Mouse (Mus musculus): ENCODE data around the gene Tubb4a. TPM values are rescaled to one million over a fixed set of nuclear protein-coding genes. Genes with fewer than 3 reads are reported as not detected.
"Not testable (repeated sequence)": the region's sequence is repeated elsewhere in the genome, so short reads cannot be mapped to it uniquely, and the experiment has no call there.

The Tubb4a gene
- polyA plus RNA-seq (2011; ENCODE audit: insufficient read length, low read depth, missing spikeins) = 0.95 and 1.7 TPM in 2 replicates

GRCm38 (mm10) chr17:57087049-57087832, at the start of gene Tubb4a:
Gene Tubb4a, minus strand, starts transcription at chr17:57087782.
- peak within 1 kb of the TSS; percentile 24; the same call in 1 of the 2 replicates for H3K4me3 ChIP-seq (ENCODE audit: insufficient read depth, low read length)
- no peaks in the 10 kb centered on the region for H3K4me1 ChIP-seq (ENCODE audit: control insufficient read depth, insufficient read depth, low read length)
- no peak for TF ChIP-seq POLR2A (IDR thresholded peaks at IDR 0.05; ENCODE audit: low read depth, low read length)
- no peak for TF ChIP-seq CTCF (IDR thresholded peaks at IDR 0.05; ENCODE audit: borderline replicate concordance, insufficient read depth, low read length)
- no peak within 1 kb of the TSS for H3K27ac ChIP-seq (ENCODE audit: insufficient read depth, low read length)

- Histone ChIP-seq H3K4me1 (ENCODE audit: control insufficient read depth, insufficient read depth, low read length) (no peaks in the 10 kb centered on the region), H3K27ac (ENCODE audit: insufficient read depth, low read length) (no peak overlapping the region), H3K4me3 (ENCODE audit: insufficient read depth, low read length) (no peak overlapping the region)
- TF ChIP-seq POLR2A (IDR thresholded peaks at IDR 0.05; ENCODE audit: low read depth, low read length) = no peak
- no peak for TF ChIP-seq CTCF (IDR thresholded peaks at IDR 0.05; ENCODE audit: borderline replicate concordance, insufficient read depth, low read length)
Observed at GRCm38 (mm10) chr17:57135635-57136034, 48.1 kb upstream of the Tubb4a start.

- Histone ChIP-seq H3K4me3 (ENCODE audit: insufficient read depth, low read length) (no peak overlapping the region), H3K4me1 (ENCODE audit: control insufficient read depth, insufficient read depth, low read length) (no peaks in the 10 kb centered on the region), H3K27ac (ENCODE audit: insufficient read depth, low read length) (no peak overlapping the region)
- TF ChIP-seq POLR2A (IDR thresholded peaks at IDR 0.05; ENCODE audit: low read depth, low read length) (no peak), CTCF (IDR thresholded peaks at IDR 0.05; ENCODE audit: borderline replicate concordance, insufficient read depth, low read length) (no peak)
Observed at GRCm38 (mm10) chr17:57134693-57135092, 47.1 kb upstream of the Tubb4a start.

GRCm38 (mm10) chr17:57134021-57134420, 46.4 kb upstream of the Tubb4a start:
- not testable (repeated sequence) for H3K27ac ChIP-seq (ENCODE audit: insufficient read depth, low read length); H3K4me3 ChIP-seq (ENCODE audit: insufficient read depth, low read length); H3K4me1 ChIP-seq (ENCODE audit: control insufficient read depth, insufficient read depth, low read length)

- Histone ChIP-seq H3K4me1 (ENCODE audit: control insufficient read depth, insufficient read depth, low read length) (no peaks in the 10 kb centered on the region), H3K4me3 (ENCODE audit: insufficient read depth, low read length) (no peak overlapping the region), H3K27ac (ENCODE audit: insufficient read depth, low read length) (no peak overlapping the region)
- TF ChIP-seq POLR2A (IDR thresholded peaks at IDR 0.05; ENCODE audit: low read depth, low read length) = no peak
- TF ChIP-seq CTCF (IDR thresholded peaks at IDR 0.05; ENCODE audit: borderline replicate concordance, insufficient read depth, low read length) = no peak
Observed at GRCm38 (mm10) chr17:57131793-57132192, 44.2 kb upstream of the Tubb4a start.

- Histone ChIP-seq H3K4me3 (ENCODE audit: insufficient read depth, low read length) (no peak overlapping the region), H3K27ac (ENCODE audit: insufficient read depth, low read length) (no peak overlapping the region), H3K4me1 (ENCODE audit: control insufficient read depth, insufficient read depth, low read length) (no peaks in the 10 kb centered on the region)
- no peak for TF ChIP-seq CTCF (IDR thresholded peaks at IDR 0.05; ENCODE audit: borderline replicate concordance, insufficient read depth, low read length)
- no peak for TF ChIP-seq POLR2A (IDR thresholded peaks at IDR 0.05; ENCODE audit: low read depth, low read length)
Observed at GRCm38 (mm10) chr17:57125853-57126622, 38.5 kb upstream of the Tubb4a start.

- Histone ChIP-seq H3K4me3 (ENCODE audit: insufficient read depth, low read length) (no peak overlapping the region), H3K4me1 (ENCODE audit: control insufficient read depth, insufficient read depth, low read length) (no peaks in the 10 kb centered on the region), H3K27ac (ENCODE audit: insufficient read depth, low read length) (no peak overlapping the region)
- TF ChIP-seq CTCF (IDR thresholded peaks at IDR 0.05; ENCODE audit: borderline replicate concordance, insufficient read depth, low read length) (no peak), POLR2A (IDR thresholded peaks at IDR 0.05; ENCODE audit: low read depth, low read length) (no peak)
Observed at GRCm38 (mm10) chr17:57124792-57125191, 37.2 kb upstream of the Tubb4a start.

GRCm38 (mm10) chr17:57123192-57124118, 35.9 kb upstream of the Tubb4a start:
- H3K4me3 ChIP-seq (ENCODE audit: insufficient read depth, low read length) = no peak overlapping the region
- TF ChIP-seq CTCF (IDR thresholded peaks at IDR 0.05; ENCODE audit: borderline replicate concordance, insufficient read depth, low read length) (no peak), POLR2A (IDR thresholded peaks at IDR 0.05; ENCODE audit: low read depth, low read length) (no peak)
- H3K27ac ChIP-seq (ENCODE audit: insufficient read depth, low read length) = no peak overlapping the region
- H3K4me1 ChIP-seq (ENCODE audit: control insufficient read depth, insufficient read depth, low read length) = no peaks in the 10 kb centered on the region

- no peak overlapping the region for H3K27ac ChIP-seq (ENCODE audit: insufficient read depth, low read length)
- no peak overlapping the region for H3K4me3 ChIP-seq (ENCODE audit: insufficient read depth, low read length)
- TF ChIP-seq CTCF (IDR thresholded peaks at IDR 0.05; ENCODE audit: borderline replicate concordance, insufficient read depth, low read length) = no peak
- no peak for TF ChIP-seq POLR2A (IDR thresholded peaks at IDR 0.05; ENCODE audit: low read depth, low read length)
- no peaks in the 10 kb centered on the region for H3K4me1 ChIP-seq (ENCODE audit: control insufficient read depth, insufficient read depth, low read length)
Observed at GRCm38 (mm10) chr17:57121856-57122255, 34.3 kb upstream of the Tubb4a start.
